Mouse (Mus musculus): ENCODE data around the gene Pif1.

The Pif1 gene

DNA sequence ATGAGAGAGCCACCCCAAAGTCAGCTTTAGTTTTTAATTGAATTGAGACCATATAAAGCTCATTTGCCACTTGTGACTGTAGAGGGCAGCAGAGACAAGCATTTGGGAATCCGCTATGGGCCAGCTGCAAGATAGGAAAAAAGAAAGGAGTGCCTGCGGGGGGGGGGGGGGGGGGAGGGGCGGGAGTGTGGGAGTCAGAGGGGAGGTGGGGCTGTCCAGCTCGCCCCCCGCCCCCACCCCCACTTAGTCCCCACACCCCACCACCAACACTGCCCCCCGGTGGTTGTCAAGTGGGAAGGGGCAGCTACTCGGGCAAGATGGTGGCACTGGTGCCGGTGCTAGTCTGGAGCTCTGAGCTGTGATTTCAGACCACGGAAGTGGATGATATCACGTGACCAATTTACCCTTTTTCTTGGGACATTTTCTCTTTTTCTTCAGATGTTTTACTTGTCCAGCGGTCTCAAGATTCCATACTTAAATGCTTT is 11.8 kb downstream of the Pif1 start:
- DNase-seq (ENCODE audit: low read depth) = no peak

GRCm38 (mm10) chr9:65600951-65601350 is 14.0 kb downstream of the Pif1 start:
- DNase-seq (ENCODE audit: low read depth) = no peak

GRCm38 (mm10) chr9:65603401-65604102 is 16.6 kb downstream of the Pif1 start:
- no peak for DNase-seq (ENCODE audit: low read depth)

DNA sequence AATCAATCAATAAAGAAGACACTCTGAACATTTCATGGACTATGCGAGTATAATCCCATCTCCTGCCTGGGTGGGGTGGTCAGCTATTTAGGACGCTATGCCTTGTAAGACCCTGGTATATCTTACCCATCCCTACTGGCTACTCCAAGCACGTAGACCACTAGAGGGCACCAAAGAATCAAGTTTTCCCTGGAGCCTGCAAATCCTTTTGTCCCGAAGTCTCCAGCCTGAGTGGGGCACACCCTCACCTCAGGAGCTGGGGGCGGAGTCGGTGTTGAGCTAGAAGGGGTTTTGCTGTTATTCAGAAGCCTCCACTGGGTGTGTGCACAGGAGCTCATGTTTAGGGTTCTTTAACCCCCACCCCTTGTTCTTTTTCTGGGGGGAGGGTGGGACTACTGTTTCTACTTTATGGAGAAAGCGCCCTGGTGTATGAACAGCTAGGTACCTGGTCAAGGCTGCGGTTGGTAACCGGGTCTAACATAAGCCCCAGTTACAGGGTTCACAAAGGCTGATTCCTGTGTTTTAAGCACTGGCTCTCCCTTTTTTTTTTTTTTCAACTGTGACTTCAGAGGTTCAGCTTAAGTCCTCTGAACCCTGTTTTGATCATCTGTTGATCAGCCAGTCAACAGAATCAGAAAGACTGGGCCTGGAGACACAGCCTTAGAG is 18.6 kb downstream of the Pif1 start:
- peak; percentile 60 for DNase-seq (ENCODE audit: low read depth)

- no peak for DNase-seq (ENCODE audit: low read depth)
Observed at GRCm38 (mm10) chr9:65606321-65607109, 19.6 kb downstream of the Pif1 start.

GRCm38 (mm10) chr9:65607120-65607519 is 20.2 kb downstream of the Pif1 start:
- DNase-seq (ENCODE audit: low read depth) = no peak

DNA sequence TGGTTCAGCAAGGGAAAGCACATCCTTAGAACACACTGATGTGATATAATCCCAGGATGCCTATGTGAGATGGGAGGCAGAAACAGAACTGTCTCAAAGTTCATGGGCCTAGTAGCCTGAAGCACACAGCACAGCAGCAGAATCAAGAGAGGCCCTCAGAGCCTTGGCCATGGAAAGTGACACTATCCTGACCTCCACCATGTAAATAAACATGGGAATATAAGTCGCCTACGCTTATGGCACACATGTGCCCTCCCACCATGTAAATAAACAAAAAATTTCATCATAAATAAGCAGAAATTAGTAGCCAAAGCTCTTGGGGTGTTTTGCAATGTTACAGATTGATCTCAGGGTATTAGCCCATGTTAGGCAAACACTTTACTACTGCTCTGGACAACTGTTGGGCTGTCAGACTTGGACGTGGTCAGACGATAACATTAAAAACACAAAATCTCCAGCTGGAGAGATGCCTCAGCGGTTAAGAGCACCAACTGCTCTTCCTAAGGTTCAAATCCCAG is 25.1 kb downstream of the Pif1 start:
- no peak for DNase-seq (ENCODE audit: low read depth)

DNA sequence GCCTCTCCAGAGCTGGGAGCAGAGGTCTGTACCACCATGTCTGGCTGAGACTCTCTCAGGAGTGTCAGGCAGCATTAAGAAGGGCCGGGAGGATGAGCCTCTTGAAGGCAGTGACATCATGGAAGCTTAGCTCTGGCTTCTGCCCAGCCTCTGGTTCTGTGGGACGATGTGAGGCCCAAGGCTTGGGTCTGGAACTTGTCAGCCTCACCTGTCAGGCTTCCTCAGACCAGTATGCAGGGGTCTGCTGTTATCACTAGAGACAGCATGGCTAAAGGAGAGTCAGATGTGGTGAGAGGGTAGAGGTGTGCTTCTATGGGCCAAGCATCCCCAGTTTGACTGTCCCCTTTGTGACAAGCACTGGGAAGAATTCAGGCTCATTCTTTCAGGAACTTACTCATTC is 26.1 kb downstream of the Pif1 start:
- no peak for DNase-seq (ENCODE audit: low read depth)

GRCm38 (mm10) chr9:65619311-65619710 is 32.4 kb downstream of the Pif1 start:
- DNase-seq (ENCODE audit: low read depth) = no peak

DNA sequence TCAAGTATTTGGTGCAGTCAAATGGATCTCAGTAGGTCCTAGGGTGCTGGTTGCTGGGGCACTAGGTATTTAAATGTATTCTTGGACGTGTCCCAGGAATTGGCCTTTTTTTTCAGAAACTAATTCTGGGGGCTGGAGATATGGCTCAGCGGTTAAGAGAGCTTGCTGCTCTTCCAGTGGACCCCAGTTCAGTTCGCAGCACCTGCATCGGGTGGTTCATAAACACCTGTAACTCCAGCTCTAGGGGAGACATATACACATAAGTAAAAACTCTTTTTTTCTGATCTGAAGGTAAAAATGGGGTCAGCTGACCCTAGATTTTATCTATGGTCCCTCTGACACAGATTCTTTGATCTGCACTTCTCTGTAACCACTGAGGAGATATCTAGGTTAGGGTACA is 34.2 kb downstream of the Pif1 start:
- DNase-seq (ENCODE audit: low read depth) = no peak

- no peak for DNase-seq (ENCODE audit: low read depth)
Observed at GRCm38 (mm10) chr9:65621666-65622065, 34.7 kb downstream of the Pif1 start.

GRCm38 (mm10) chr9:65622826-65623225 is 35.9 kb downstream of the Pif1 start:
- DNase-seq (ENCODE audit: low read depth) = no peak

GRCm38 (mm10) chr9:65624266-65624665 is 37.3 kb downstream of the Pif1 start:
- no peak for DNase-seq (ENCODE audit: low read depth)

DNA sequence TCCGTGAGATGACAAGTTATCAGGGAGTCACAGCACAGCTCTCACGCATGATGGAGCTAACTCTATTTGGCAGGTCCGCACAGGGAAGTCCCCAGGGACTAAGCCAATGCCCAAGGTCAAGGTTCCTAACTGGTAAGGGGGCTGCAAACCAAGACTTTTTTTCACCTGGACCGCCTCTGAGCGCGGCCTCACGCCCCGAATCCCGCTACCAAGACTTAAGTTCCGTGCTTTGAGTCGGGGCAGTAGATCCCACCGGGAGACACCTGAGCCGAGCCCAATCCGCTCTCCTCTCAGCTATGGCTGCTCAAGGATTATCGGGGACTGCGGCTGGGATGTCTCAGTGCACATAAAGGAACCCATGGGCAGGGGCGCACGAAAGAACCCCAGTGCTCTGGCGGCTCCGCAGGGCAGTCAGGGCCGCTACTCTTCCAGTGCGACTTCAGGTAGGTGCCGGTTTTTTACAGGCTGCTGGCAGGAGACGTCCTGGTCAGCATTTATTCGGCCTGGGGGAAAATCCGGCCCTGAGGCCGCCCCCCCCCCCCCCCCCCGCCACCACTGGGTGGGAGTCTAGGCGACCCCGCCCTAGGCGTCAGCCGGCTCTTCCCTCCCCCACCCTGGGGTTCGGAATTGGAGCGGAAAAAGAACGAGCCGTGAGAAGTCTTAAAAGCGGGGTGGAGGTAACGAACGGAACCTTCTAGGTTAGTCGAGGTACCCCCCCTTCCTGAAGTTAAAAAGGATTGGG is 42.2 kb downstream of the Pif1 start, which contains the start of gene Rbpms2:
Rbpms2 (plus strand) TSS at position 624 of the 742 bp plus-strand sequence.
- DNase-seq (ENCODE audit: low read depth) = no peak

DNA sequence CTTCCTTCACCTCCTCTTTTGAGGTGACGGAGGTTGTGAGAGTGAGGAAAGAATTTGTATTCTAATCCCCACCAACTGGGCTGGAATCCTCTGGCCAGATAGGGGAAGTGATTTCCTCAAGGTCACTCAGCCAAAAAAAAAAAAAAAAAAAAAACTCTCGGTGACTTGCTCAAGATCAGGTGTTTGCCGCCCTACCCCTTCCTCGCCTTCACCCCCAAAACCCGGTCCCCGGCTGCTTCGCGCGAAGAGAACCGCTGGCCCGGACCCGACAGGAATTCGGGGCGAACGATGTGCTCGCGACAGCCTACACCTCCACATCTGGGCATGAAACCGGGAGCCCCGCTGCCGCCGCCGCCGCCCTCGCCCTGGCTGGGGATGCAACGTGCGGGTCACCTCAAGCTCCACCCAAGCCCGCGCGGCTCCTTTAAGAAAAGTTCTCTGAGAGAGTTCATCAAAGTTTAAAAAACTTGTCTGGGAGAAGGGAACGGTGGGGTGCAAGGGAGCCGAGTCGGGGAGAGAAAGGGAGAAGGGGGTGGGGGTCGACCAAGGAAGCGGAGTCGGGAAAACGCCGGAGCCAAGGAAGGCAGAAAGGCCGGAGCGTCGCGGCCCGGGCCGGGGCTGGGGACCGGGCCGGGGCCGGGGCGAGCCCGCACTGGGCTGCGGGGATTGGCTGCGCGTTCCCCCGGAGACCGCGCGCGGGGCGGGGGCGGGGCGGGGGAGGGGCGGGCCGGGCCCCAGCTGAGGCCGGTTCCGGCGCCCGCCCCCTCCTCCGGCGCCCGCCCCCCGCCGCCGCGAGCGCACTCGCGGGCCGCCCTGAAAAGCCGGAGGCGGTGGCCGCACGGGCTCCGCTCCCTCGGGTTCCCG is 43.0 kb downstream of the Pif1 start:
- no peak for DNase-seq (ENCODE audit: low read depth)

DNA sequence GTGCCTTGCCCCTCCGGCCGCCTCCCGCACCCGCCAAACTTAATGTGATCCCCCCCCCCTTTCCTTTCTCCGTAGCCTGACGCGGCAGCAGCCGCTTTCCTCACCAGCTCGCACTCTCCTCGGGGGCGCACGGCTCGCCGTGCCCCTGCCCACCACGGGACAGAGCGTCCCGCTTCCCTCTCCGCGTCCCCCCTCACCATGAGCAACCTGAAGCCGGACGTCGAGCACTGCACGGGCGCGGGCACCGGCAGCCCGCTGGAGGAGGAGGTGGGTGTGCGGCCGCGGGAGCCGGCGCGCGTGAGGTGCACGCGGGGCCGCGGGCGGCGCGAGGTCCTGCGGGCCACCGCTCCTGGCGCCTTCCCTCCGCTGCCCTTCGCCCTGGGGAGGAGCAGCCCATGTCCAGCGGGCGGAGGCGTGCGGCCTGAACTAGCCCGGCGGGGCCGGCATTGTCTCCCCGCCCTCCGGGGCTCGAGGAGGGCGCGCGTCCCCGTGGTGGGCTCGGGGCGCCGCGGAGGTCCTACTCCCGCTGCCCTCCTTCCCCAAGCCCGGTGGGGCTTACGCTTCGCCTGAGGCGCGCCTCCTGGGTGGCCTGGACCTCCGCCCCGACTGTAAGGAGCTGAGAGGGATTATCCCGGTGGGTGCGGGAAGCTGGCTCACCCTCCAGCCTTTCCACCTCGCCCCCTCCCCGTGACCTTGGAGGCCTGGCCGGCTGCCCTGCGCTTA is 43.8 kb downstream of the Pif1 start:
- no peak for DNase-seq (ENCODE audit: low read depth)

DNA sequence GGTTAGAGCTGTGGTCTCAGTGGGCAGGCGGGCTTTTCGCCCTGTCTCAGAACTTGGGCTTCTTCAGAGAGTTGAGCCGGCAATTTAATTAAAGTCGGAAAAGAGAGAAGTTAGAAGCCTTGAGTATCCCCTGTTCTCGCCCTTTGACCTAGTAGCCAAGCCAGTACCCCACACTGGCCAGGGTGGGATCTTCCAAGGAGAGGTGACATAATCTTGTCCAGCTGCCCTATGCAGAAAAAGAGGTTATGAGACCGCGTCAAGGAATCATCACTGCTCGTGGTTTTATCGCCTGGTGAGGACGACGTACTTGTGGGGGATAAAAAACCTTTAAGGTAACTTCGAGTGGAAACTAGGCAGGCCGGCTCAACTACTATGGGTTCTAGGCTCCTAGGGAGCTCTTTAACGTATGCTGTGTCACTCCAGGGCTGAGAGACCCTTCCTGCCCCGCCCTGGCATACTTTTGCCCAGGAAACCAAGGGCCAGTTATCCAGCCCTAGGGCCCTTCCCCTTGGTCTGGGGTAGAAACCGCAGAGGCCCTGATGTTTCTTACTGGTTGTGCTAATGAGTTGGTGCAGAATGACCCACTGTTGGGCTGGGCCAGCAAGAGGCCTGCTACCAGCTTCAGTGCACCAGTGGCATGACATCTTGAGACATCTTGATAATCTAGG is 44.5 kb downstream of the Pif1 start:
- no peak for DNase-seq (ENCODE audit: low read depth)

DNA sequence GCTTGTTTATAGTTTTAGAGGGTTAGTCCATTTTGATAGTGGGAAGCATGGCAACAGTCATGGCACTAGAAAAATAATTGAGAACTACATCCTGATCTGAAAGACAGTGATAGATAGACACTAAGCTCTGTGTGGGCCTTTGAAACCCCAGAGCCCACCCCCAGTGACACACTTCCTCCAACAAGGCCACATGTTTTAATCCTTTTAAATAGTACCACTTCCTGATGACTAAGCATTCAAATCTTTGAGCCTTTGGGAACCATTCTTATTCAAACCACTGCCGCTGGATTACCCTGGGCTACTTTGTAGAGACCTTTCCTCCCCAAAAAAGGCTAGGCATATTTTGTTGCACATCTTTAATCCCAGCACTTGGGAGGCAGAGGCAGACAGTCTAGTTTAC is 48.8 kb downstream of the Pif1 start:
- no peak for DNase-seq (ENCODE audit: low read depth)

DNA sequence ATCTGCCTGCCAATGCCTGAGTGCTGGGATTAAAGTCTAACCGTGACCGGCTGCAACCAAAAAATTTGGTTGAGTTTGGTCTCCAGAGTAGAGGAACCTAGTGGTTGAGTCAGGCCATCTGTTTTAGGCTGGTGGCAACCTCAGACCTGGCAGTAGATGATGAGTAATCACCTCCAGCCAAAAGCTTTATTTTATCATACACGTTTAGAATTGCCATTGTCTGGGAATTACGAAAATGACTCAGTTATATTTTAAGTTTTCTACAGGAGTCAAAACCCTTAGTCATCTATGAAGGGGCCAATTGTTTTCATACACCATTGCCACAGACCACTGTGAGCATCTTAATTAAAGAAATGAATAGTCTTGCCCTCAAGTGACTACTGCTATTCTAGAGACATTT is 50.0 kb downstream of the Pif1 start:
- no peak for DNase-seq (ENCODE audit: low read depth)

DNA sequence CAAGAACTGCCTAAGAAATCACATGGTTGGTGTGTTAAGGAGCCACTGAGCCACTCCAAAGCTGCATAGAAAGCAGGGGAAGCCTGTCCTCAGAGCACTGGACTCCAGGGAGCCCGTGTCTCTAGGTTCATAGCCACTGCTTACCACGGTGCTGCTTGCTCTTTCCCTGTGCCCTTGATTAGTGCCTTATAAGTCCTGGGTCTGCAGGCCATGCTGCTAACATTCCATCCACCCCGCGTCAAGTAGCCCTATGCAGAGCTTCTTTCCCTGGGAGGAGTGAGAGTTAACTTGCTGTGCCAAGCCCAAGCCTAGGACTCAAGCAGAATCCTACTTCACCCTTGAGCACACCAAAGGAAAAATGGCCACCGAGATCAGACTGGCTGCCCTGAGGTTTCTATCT is 52.1 kb downstream of the Pif1 start:
- DNase-seq (ENCODE audit: low read depth) = no peak

Measured in fibroblast of lung, adult 2 months (primary cell).